Mouse (Mus musculus) embryonic stem cell, embryonic (primary cell): ENCODE results near the gene Zyx.

Source experiments
- CTCF ChIA-PET, 4 experiments: fragments of 300-600 bp in 2 of 4; fragments of 350-600 bp in 2 of 4; sonication (Branson Sonifier 250); formaldehyde crosslinking; loops; one replicate each; lab custom pipeline; 2022; ENCODE audit warnings: inconsistent platforms in 2 of 4; lab: Charles Lee
- POLR2A ChIA-PET, 4 experiments: fragments of 300-600 bp in 2 of 4; fragments of 350-600 bp in 2 of 4; sonication (Branson Sonifier 250); formaldehyde crosslinking; loops; one replicate each; lab custom pipeline; 2022; ENCODE audit warnings: antibody characterized with exemption in 4 of 4, inconsistent platforms in 1 of 4; lab: Charles Lee

Zyx gene

GRCm38 (mm10) chr6:42343361-42344120, 5.9 kb upstream of the Zyx start:
- ChIA-PET POLR2A (no interaction called here), CTCF (interaction anchor here in 2 of 4 experiments (0.6 to 1.7 kb wide), 3 partner anchors 18 to 953 kb away, joined by 3 to 5 read pairs (median 4); partner anchors contain the start of gene Fam131b (in 1 of the 2))

DNA sequence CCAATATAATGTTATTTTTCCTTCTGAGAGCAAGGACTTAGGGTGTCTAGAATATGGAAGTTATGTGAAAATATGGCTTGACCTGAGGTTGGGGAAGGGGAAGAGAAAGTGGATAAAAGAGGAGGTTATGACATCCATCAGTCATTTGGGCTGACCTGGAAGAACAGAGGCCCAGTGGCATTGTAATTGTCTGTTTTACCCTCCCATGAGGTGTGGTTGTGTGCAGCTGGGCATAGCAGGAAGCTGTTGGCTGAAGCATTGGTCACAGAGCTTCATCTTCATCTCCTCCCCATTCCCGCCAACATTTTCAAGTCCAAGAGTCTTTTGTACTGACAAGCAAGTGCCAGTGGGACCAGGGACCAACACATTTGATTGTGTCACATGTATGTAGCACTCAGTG, 5.2 kb upstream of the Zyx start:
- CTCF ChIA-PET = interaction anchor here in 1 of 4 experiments (1.7 kb wide), 1 partner anchor 19 kb away, joined by 4 read pairs; no protein-coding TSS in a partner anchor
- POLR2A ChIA-PET = no interaction called here

DNA sequence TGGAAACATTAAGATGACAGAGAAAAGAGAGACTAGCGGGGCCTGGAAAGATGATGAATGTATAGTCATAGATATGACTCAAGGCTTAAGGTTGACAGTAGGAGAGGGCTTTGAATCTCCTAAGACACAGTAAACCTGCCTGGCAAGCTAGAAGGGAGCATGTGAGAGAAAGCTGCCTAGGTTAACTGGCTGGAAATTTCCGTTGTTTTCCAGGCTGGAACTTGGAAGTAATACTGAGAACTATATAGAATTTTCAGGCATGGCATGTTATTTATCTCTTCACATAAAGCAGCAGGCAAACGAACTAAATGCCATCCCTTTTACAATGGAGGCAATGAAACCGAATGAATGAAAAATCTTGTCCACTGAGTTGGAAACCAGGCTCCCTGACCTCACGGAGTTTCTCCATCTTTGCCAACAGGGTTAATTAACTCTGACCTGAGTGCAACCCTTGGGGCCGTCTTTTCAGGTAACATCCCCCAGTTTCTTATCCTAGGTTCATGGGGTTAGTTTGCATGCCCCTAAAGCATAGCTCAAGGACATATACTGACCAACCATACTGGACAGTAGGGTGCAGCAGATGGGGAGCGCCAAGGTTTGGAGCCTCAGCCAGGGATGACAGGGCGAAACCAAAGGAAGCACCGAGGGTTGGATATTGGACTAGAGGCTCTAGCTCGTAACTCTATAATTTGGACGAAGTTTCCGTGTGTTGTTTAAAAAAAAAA, 987 bp upstream of the Zyx start:
- ChIA-PET CTCF (interaction anchor here (0.6 to 2.6 kb wide), 24 partner anchors 8 to 1814 kb away, joined by 3 to 25 read pairs (median 5); partner anchors contain the start of genes Fam131b (in 3 of the 4), Casp2 (in 2 of the 4), Clcn1 (in 1 of the 4) and Gstk1 (in 1 of the 4)), POLR2A (interaction anchor here in 2 of 4 experiments (0.6 to 2.6 kb wide), 14 partner anchors 8 to 104 kb away, joined by 3 to 10 read pairs (median 4); partner anchors contain the start of genes Casp2 (in 1 of the 2), Epha1 (in 1 of the 2) and Fam131b (in 1 of the 2))

GRCm38 (mm10) chr6:42349006-42349425, 414 bp upstream of the Zyx start:
- POLR2A ChIA-PET = interaction anchor here in 2 of 4 experiments (0.6 to 2.6 kb wide), 14 partner anchors 9 to 104 kb away, joined by 3 to 10 read pairs (median 4); partner anchors contain the start of genes Casp2 (in 1 of the 2), Epha1 (in 1 of the 2) and Fam131b (in 1 of the 2)
- CTCF ChIA-PET = interaction anchor here (0.6 to 2.6 kb wide), 26 partner anchors 9 to 1813 kb away, joined by 3 to 25 read pairs (median 5); partner anchors contain the start of genes Fam131b (in 3 of the 4), Casp2 (in 2 of the 4), Clcn1 (in 1 of the 4) and Gstk1 (in 1 of the 4)

DNA sequence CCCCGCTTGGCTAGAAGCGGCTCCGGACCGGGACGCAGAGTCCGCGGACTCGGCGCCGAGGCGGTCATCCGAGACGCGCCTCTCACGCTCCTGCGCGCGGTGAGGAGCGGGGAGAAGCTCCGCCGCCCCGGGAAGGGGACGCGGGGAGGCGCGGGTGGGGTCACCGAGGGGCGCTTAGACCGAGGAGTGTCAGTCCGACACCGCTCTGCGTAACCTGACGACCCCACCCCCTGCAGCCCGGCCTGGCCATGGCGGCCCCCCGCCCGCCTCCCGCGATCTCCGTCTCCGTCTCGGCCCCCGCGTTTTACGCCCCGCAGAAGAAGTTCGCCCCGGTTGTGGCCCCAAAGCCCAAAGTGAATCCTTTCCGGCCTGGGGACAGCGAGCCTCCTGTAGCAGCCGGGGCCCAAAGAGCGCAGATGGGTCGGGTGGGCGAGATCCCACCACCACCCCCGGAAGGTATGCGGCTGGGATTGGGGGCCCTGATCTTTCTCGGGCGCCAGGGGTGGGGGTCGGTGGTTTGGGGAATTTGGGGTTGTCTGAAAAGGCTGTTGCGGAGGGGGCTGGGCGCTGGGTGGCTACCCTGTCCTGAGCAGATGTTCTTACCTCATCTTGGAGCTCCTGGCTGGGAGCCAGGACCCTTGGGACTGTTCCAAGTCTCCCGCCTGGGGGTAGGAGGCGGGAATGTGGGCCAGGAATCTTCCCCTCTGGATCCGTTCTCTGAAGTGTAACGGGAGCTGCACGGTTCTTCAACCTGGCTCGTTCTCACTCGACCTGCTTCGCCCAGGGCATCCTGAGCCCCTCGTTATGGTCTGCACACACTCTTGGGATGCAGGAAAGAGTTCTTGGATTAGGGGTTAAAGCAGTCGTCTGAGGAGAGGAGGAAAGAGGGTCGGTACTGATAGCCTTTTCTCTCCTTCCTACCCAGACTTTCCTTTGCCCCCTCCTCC, 864 bp downstream of the Zyx start:
- CTCF ChIA-PET = interaction anchor here in 3 of 4 experiments (0.9 to 2.6 kb wide), 8 partner anchors 10 to 30 kb away, joined by 3 to 25 read pairs (median 5); partner anchors contain the start of gene Fam131b (in 1 of the 3)
- POLR2A ChIA-PET = interaction anchor here in 2 of 4 experiments (1.0 to 2.6 kb wide), 7 partner anchors 10 to 85 kb away, joined by 3 to 10 read pairs (median 5); partner anchors contain the start of genes Casp2 (in 1 of the 2) and Epha1 (in 1 of the 2)

DNA sequence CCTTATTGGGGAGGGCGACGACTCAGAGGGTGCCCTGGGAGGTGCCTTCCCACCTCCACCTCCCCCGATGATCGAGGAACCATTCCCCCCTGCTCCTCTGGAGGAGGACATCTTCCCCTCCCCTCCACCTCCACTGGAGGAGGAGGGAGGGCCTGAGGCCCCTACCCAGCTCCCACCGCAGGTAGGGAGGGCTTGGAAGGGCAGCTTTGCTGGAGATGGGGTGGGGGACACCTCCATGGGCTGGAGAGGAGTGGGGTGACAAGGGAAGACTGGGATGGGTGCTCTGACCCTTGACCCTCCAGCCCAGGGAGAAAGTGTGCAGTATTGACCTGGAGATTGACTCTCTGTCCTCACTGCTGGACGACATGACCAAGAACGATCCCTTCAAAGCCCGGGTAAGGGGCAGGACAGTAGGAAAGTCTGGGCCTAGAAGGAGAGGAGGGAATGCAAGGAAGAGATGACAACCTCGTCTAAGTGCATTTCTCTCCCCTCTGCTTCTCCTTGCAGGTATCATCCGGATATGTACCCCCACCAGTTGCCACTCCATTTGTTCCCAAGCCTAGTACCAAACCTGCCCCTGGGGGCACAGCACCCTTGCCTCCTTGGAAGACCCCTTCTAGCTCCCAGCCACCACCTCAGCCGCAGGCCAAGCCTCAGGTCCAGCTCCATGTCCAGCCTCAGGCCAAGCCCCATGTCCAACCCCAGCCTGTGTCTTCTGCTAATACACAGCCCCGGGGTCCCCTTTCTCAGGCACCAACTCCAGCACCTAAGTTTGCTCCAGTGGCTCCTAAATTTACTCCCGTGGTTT, 1.7 kb downstream of the Zyx start:
- CTCF ChIA-PET = interaction anchor here in 2 of 4 experiments (0.9 to 2.6 kb wide), 6 partner anchors 11 to 68 kb away, joined by 3 to 25 read pairs (median 3); partner anchors contain the start of gene Fam131b (in 1 of the 2)
- POLR2A ChIA-PET = interaction anchor here in 2 of 4 experiments (1.0 to 2.6 kb wide), 5 partner anchors 11 to 28 kb away, joined by 3 to 10 read pairs (median 5); partner anchors contain the start of gene Epha1 (in 1 of the 2)

DNA sequence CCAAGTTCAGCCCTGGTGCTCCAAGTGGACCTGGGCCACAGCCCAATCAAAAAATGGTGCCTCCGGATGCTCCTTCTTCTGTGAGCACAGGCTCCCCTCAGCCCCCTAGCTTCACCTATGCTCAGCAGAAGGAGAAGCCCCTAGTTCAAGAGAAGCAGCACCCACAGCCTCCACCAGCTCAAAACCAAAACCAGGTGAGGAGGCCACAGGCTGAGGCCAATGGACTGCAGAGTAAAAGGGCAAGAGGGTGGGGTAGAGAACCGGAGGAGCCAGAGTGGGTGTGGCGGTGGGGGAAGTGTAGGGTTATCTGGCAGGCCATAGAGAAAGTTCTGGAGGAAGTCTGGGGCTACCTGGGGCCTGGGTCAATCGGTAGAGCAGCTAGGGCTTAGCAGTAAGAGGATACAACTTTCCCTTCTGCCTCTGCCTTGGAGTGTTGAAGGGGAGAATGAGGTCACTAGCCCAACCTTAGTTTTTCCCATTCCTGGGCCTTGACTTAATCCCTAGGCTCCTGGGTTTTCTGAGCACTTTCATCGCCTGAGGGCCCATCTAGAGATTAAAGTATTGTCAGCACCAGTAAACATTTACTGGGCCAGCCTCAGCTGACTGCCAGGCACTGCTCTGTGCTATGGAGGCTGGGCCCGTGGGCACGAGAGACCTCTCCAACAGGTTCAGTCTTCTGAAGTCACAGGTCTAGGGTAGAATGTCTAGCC, 2.5 kb downstream of the Zyx start:
- ChIA-PET CTCF (interaction anchor here in 2 of 4 experiments (0.9 to 1.0 kb wide), 2 partner anchors 27 to 69 kb away, joined by 3 read pairs; no protein-coding TSS in a partner anchor), POLR2A (interaction anchor here in 1 of 4 experiments (1.0 to 1.5 kb wide), 2 partner anchors 11 to 15 kb away, joined by 3 to 5 read pairs; no protein-coding TSS in a partner anchor)

GRCm38 (mm10) chr6:42352486-42352846, 3.0 kb downstream of the Zyx start:
- ChIA-PET POLR2A (interaction anchor here in 1 of 4 experiments (1.0 to 1.5 kb wide), 2 partner anchors 11 to 14 kb away, joined by 3 to 5 read pairs; no protein-coding TSS in a partner anchor), CTCF (interaction anchor here in 1 of 4 experiments (0.5 kb wide), 1 partner anchor 136 kb away, joined by 3 read pairs; no protein-coding TSS in a partner anchor)

DNA sequence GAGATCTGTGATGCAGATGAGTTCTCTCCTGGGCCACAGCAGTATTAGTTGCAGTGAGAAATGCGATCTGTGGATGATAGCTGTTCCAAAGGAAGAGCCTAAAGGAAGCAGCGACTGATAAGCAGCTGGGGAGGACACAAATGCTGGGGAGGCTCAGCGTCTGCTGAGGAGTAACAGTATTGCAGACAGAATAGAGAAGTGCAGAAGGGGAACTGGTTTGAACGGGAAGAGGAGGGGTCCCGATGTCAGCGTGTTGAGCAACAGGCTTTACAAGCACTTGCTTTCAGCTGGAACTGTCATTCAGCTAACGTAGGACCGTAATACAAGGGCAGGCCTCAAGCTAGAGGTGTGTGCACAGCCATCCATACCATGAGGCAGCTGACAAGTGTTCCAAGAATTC, 3.8 kb downstream of the Zyx start:
- CTCF ChIA-PET = no interaction called here
- POLR2A ChIA-PET = interaction anchor here in 1 of 4 experiments (1.0 to 1.5 kb wide), 2 partner anchors 10 to 13 kb away, joined by 3 to 5 read pairs; no protein-coding TSS in a partner anchor

- ChIA-PET POLR2A (interaction anchor here in 1 of 4 experiments (0.6 to 1.0 kb wide), 2 partner anchors 10 to 40 kb away, joined by 3 to 4 read pairs; no protein-coding TSS in a partner anchor), CTCF (interaction anchor here in 3 of 4 experiments (0.6 to 1.8 kb wide), 4 partner anchors 12 to 127 kb away, joined by 3 to 4 read pairs (median 4); partner anchors contain the start of gene Fam131b (in 1 of the 3))
Measured at GRCm38 (mm10) chr6:42354076-42355019, 4.9 kb downstream of the Zyx start.

GRCm38 (mm10) chr6:42355366-42355765, 5.9 kb downstream of the Zyx start:
- ChIA-PET CTCF (interaction anchor here in 2 of 4 experiments (0.6 to 1.8 kb wide), 4 partner anchors 11 to 128 kb away, joined by 3 to 4 read pairs (median 4); partner anchors contain the start of gene Fam131b (in 1 of the 2)), POLR2A (interaction anchor here in 1 of 4 experiments (0.6 kb wide), 1 partner anchor 41 kb away, joined by 3 read pairs; no protein-coding TSS in a partner anchor)

DNA sequence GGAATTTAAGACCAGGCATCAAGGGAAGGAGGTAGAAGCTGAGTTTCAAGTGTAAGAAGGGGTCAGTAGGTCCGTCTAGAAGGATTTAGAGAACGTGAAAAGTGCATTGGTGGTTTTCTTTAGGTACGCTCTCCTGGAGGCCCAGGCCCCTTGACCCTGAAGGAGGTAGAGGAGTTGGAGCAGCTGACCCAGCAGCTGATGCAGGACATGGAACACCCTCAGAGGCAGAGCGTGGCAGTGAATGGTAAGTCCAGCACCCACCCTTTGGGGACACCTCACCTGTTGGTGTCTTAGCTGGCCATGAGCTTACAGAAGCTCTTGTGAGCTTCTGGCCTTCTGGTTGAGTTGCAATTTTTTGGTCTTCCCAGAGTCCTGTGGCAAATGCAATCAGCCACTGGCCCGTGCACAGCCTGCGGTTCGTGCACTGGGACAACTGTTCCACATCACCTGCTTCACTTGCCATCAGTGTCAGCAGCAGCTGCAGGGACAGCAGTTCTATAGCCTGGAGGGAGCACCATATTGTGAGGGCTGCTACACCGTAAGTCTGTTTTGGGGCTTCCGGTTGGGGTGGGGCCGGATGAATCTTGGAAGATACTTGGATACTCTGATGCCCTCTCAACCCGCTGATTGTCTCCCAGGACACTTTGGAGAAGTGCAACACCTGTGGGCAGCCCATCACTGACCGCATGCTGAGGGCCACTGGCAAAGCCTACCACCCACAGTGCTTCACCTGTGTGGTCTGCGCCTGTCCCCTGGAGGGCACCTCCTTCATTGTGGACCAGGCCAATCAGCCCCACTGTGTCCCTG, 6.6 kb downstream of the Zyx start:
- CTCF ChIA-PET = interaction anchor here in 2 of 4 experiments (0.5 to 0.6 kb wide), 2 partner anchors 16 to 404 kb away, joined by 3 to 5 read pairs; no protein-coding TSS in a partner anchor
- POLR2A ChIA-PET = no interaction called here

DNA sequence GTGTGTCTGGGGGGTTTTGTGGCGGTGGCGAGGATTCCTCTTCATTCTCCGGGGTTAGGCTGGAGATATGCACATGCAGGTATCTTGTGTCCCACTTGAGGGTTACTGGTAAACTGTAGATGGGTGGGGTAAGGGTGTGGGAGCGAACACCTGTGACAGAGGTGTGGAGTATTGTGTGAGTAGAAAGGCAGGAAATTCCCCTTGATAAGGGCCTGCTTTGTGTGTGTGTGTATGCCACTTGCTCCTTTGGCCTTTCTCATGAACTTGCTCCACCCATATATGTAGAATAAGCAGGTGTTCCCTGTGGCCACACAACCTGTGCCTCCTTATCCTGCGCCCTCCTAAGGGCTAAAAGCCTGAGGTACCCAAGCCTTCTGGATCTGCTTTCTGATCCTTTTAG, 7.5 kb downstream of the Zyx start:
- ChIA-PET CTCF (no interaction called here), POLR2A (interaction anchor here in 1 of 4 experiments (1.2 kb wide), 1 partner anchor 110 kb away, joined by 3 read pairs; no protein-coding TSS in a partner anchor)
